Mouse (Mus musculus) MEL (cell line): ENCODE data around the gene Lemd1.

Source experiments
- CTCF ChIP-seq, 3 experiments: IDR thresholded peaks in 2 of 3; conservative IDR thresholded peaks in 1 of 3; 2 replicates each; pipeline ENCODE4 v1.5.1; 2011 to 2012; ENCODE audit warnings: low read length in 3 of 3, low read depth in 2 of 3, mild to moderate bottlenecking in 2 of 3, improper control_type of control experiment in 1 of 3, inconsistent platforms in 1 of 3, mixed read lengths in 1 of 3, moderate library complexity in 1 of 3; ENCODE audit not compliant: control insufficient read depth in 1 of 3, insufficient read depth in 1 of 3, poor library complexity in 1 of 3, severe bottlenecking in 1 of 3
- MAX ChIP-seq: IDR thresholded peaks from 2 replicates; pipeline ENCODE4 v1.6.1; 2011; ENCODE audit warnings: low read length, improper control_type of control experiment
- POLR2A ChIP-seq, 2 experiments: IDR thresholded peaks; 2 replicates each; pipeline ENCODE4 v1.6.1; 2011 to 2012; ENCODE audit warnings: low read length in 2 of 2, mild to moderate bottlenecking in 2 of 2, control low read depth in 1 of 2, improper control_type of control experiment in 1 of 2, low read depth in 1 of 2, moderate library complexity in 1 of 2; ENCODE audit not compliant: control insufficient read depth in 1 of 2, insufficient read depth in 1 of 2, poor library complexity in 1 of 2
- POLR2AphosphoS5 ChIP-seq: IDR thresholded peaks from 2 replicates; pipeline ENCODE4 v1.6.1; 2012; ENCODE audit warnings: low read depth, borderline replicate concordance, mild to moderate bottlenecking, inconsistent platforms, low read length, moderate library complexity, mixed read lengths
- ZKSCAN1 ChIP-seq: IDR thresholded peaks from 2 replicates; pipeline ENCODE4 v1.6.1; 2012; ENCODE audit warnings: low read depth, mild to moderate bottlenecking, inconsistent platforms, low read length, improper control_type of control experiment, moderate library complexity

DNA sequence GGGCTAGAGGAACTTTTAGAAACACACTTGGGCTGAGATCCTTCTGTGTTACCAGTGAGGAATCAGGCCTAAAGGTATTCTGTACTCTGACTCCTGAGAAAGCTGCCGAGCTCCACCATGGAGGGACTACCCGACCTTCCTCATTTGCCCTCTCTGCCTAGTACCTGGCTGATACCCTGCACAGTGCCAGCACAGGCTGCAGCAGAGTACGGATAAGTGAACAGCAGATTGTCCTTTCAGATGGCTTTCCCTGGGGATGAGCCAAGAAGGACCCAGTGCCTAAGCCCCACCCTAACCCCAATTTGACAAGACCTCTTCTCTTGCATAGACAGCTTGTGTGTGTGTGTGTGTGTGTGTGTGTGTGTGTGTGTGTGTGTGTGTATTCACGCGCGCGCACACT, 117.4 kb downstream of the Lemd1 start:
- TF ChIP-seq POLR2A (IDR thresholded peaks at IDR 0.05; ENCODE audit: control insufficient read depth in 1 of 2, insufficient read depth in 1 of 2, low read depth in 1 of 2, low read length in 2 of 2, poor library complexity in 1 of 2) = no peak
- no peak for TF ChIP-seq CTCF (IDR thresholded peaks at IDR 0.05 in 2 of 3, conservative IDR thresholded peaks at IDR 0.05 in 1 of 3; ENCODE audit: control insufficient read depth in 1 of 3, insufficient read depth in 1 of 3, low read depth in 2 of 3, low read length in 3 of 3, poor library complexity in 1 of 3, severe bottlenecking in 1 of 3)
- no peak for TF ChIP-seq ZKSCAN1
- TF ChIP-seq POLR2AphosphoS5 = no peak
- TF ChIP-seq MAX = no peak
